Mouse (Mus musculus): Measurements from ENCODE around the gene Gm16442. TPM values are rescaled to one million over a fixed set of nuclear protein-coding genes. Genes with fewer than 3 reads are reported as not detected.
"Not testable (repeated sequence)": the region's sequence is repeated elsewhere in the genome, so short reads cannot be mapped to it uniquely, and the experiment has no call there.

Gene Gm16442
- polyA plus RNA-seq (2015; fragmentation: Nextera tagmentation; extraction: Ambion mirVana) = not detected in 2 replicates

- not testable (repeated sequence) for H3K27me3 ChIP-seq (ENCODE audit: control insufficient read depth, insufficient read depth, low read depth, low read length); H3K9ac ChIP-seq (ENCODE audit: low read depth, low read length); ATAC-seq (ENCODE audit: low read depth); H3K4me1 ChIP-seq (ENCODE audit: control insufficient read depth, low read depth, low read length); H3K4me3 ChIP-seq (ENCODE audit: low read depth, low read length); H3K4me2 ChIP-seq (ENCODE audit: low read depth, low read length); H3K36me3 ChIP-seq (ENCODE audit: control insufficient read depth, insufficient read depth); H3K27ac ChIP-seq (ENCODE audit: low read length); H3K9me3 ChIP-seq (replicated peaks; ENCODE audit: control insufficient read depth, low read length)
- WGBS (ENCODE audit: insufficient replicate concordance) = no CpG with 5 or more reads among the region's 2 CpGs
Observed at GRCm38 (mm10) chr7:20122479-20122878, at the start of gene Gm16442. Gm16442 (minus strand) TSS chr7:20122579.

- H3K4me1 ChIP-seq (ENCODE audit: control insufficient read depth, low read depth, low read length); H3K27ac ChIP-seq (ENCODE audit: low read length); H3K4me2 ChIP-seq (ENCODE audit: low read depth, low read length); H3K4me3 ChIP-seq (ENCODE audit: low read depth, low read length); H3K9ac ChIP-seq (ENCODE audit: low read depth, low read length); H3K27me3 ChIP-seq (ENCODE audit: control insufficient read depth, insufficient read depth, low read depth, low read length); H3K36me3 ChIP-seq (ENCODE audit: control insufficient read depth, insufficient read depth); H3K9me3 ChIP-seq (replicated peaks; ENCODE audit: control insufficient read depth, low read length); ATAC-seq (ENCODE audit: low read depth): not testable (repeated sequence)
- no CpG with 5 or more reads among the region's 3 CpGs for WGBS (ENCODE audit: insufficient replicate concordance)
Observed at GRCm38 (mm10) chr7:20168277-20168676, 45.9 kb upstream of the Gm16442 start, which contains the start of gene Vmn1r94. Vmn1r94 (minus strand) TSS chr7:20168377.

GRCm38 (mm10) chr7:20138988-20139387 lies 16.6 kb upstream of the Gm16442 start, which contains the start of gene Vmn1r93:
Vmn1r93 (minus strand) TSS chr7:20139088.
- H3K4me3 ChIP-seq (ENCODE audit: low read depth, low read length); H3K4me2 ChIP-seq (ENCODE audit: low read depth, low read length); H3K36me3 ChIP-seq (ENCODE audit: control insufficient read depth, insufficient read depth); H3K27ac ChIP-seq (ENCODE audit: low read length); H3K4me1 ChIP-seq (ENCODE audit: control insufficient read depth, low read depth, low read length); H3K9me3 ChIP-seq (replicated peaks; ENCODE audit: control insufficient read depth, low read length); H3K27me3 ChIP-seq (ENCODE audit: control insufficient read depth, insufficient read depth, low read depth, low read length); ATAC-seq (ENCODE audit: low read depth); H3K9ac ChIP-seq (ENCODE audit: low read depth, low read length): not testable (repeated sequence)
- no CpG with 5 or more reads among the region's 5 CpGs for WGBS (ENCODE audit: insufficient replicate concordance)

- H3K9me3 ChIP-seq (replicated peaks; ENCODE audit: control insufficient read depth, low read length); H3K27ac ChIP-seq (ENCODE audit: low read length); H3K9ac ChIP-seq (ENCODE audit: low read depth, low read length); ATAC-seq (ENCODE audit: low read depth); H3K4me1 ChIP-seq (ENCODE audit: control insufficient read depth, low read depth, low read length); H3K27me3 ChIP-seq (ENCODE audit: control insufficient read depth, insufficient read depth, low read depth, low read length); H3K4me3 ChIP-seq (ENCODE audit: low read depth, low read length); H3K36me3 ChIP-seq (ENCODE audit: control insufficient read depth, insufficient read depth); H3K4me2 ChIP-seq (ENCODE audit: low read depth, low read length): not testable (repeated sequence)
- 68% methylated on average over 5 of the region's 5 CpGs for WGBS (ENCODE audit: insufficient replicate concordance)
Observed at GRCm38 (mm10) chr7:20099380-20099779, 23.0 kb downstream of the Gm16442 start, which contains the start of gene Vmn1r91. Vmn1r91 (plus strand) TSS chr7:20099680.

- not testable (repeated sequence) for H3K4me2 ChIP-seq (ENCODE audit: low read depth, low read length); H3K9me3 ChIP-seq (replicated peaks; ENCODE audit: control insufficient read depth, low read length); H3K36me3 ChIP-seq (ENCODE audit: control insufficient read depth, insufficient read depth); H3K4me3 ChIP-seq (ENCODE audit: low read depth, low read length); ATAC-seq (ENCODE audit: low read depth); H3K9ac ChIP-seq (ENCODE audit: low read depth, low read length); H3K27me3 ChIP-seq (ENCODE audit: control insufficient read depth, insufficient read depth, low read depth, low read length); H3K27ac ChIP-seq (ENCODE audit: low read length); H3K4me1 ChIP-seq (ENCODE audit: control insufficient read depth, low read depth, low read length)
- WGBS (ENCODE audit: insufficient replicate concordance) = 59% methylated on average over 18 of the region's 18 CpGs
Observed at GRCm38 (mm10) chr7:20078118-20078517, 44.3 kb downstream of the Gm16442 start.

Other genes with a start within 250 kb of the Gm16442 start
- not detected in 2 replicates for gene Ceacam19, start 234.6 kb downstream of the Gm16442 start, polyA plus RNA-seq (2015; fragmentation: Nextera tagmentation; extraction: Ambion mirVana)
- gene Pvr, start 201.4 kb downstream of the Gm16442 start, polyA plus RNA-seq (2015; fragmentation: Nextera tagmentation; extraction: Ambion mirVana) = 3.4 and 3.6 TPM in 2 replicates
- gene Igsf23, start 171.8 kb downstream of the Gm16442 start, polyA plus RNA-seq (2015; fragmentation: Nextera tagmentation; extraction: Ambion mirVana) = 0.15 and 0.30 TPM in 2 replicates
- gene Ceacam20, start 157.2 kb downstream of the Gm16442 start, polyA plus RNA-seq (2015; fragmentation: Nextera tagmentation; extraction: Ambion mirVana) = not detected in 2 replicates
- gene Nlrp9b, start 131.1 kb downstream of the Gm16442 start, polyA plus RNA-seq (2015; fragmentation: Nextera tagmentation; extraction: Ambion mirVana) = not detected in 2 replicates
- gene Vmn1r91, start 22.9 kb downstream of the Gm16442 start, polyA plus RNA-seq (2015; fragmentation: Nextera tagmentation; extraction: Ambion mirVana) = not detected in 2 replicates
- not detected in 2 replicates for gene Vmn1r93, start 16.5 kb upstream of the Gm16442 start, polyA plus RNA-seq (2015; fragmentation: Nextera tagmentation; extraction: Ambion mirVana)
- not detected in 2 replicates for gene Vmn1r94, start 45.8 kb upstream of the Gm16442 start, polyA plus RNA-seq (2015; fragmentation: Nextera tagmentation; extraction: Ambion mirVana)
- gene Vmn1r95, start 71.1 kb upstream of the Gm16442 start, polyA plus RNA-seq (2015; fragmentation: Nextera tagmentation; extraction: Ambion mirVana) = not detected in 2 replicates
- gene Gm6164, start 83.0 kb upstream of the Gm16442 start, polyA plus RNA-seq (2015; fragmentation: Nextera tagmentation; extraction: Ambion mirVana) = not detected in 2 replicates
- gene Gm4498, start 111.2 kb upstream of the Gm16442 start, polyA plus RNA-seq (2015; fragmentation: Nextera tagmentation; extraction: Ambion mirVana) = not detected in 2 replicates
- gene Gm5890, start 140.3 kb upstream of the Gm16442 start, polyA plus RNA-seq (2015; fragmentation: Nextera tagmentation; extraction: Ambion mirVana) = not detected in 2 replicates
- not detected in 2 replicates for gene Gm4133, start 211.5 kb upstream of the Gm16442 start, polyA plus RNA-seq (2015; fragmentation: Nextera tagmentation; extraction: Ambion mirVana)